In genomic region chr4:102579746-102580145, GRCm38 (mm10) we compare ENCODE assay signal across 24 mouse cellular contexts.
A peak's percentile ranks its signal among the peaks of the same experiment; 100 is the strongest.
DNase-seq lines count a peak whose midpoint lies in the region; ATAC-seq and TF ChIP-seq lines count a peak whose summit lies in the region.
"Had no signal": no experiment of that assay in that cellular context is flagged by ENCODE, and none has a peak within 500 bp of the region (broad histone marks: within the 10 kb centered on the region; RNA-seq: fewer than 3 reads in every experiment).

No protein-coding gene starts in this region.

- no peaks in the 10 kb centered on the region for H3K9me3 ChIP-seq in heart, embryonic 13.5 days
- no peaks in the 10 kb centered on the region for H3K9me3 ChIP-seq in heart, embryonic 12.5 days (replicated peaks)
- H3K9me3 ChIP-seq in liver, postnatal 0 days (ENCODE audit: low read length): no peaks in the 10 kb centered on the region
- H3K9me3 ChIP-seq in midbrain, embryonic 10.5 days (replicated peaks): no peaks in the 10 kb centered on the region
- H3K9me3 ChIP-seq: hindbrain, embryonic 10.5 days; intestine, embryonic 15.5 days; midbrain, embryonic 12.5 days had no signal

- peaks cover 5% of the 10 kb centered on the region; the same call in 1 of the 2 replicates for H3K36me3 ChIP-seq in heart, embryonic 13.5 days
- H3K36me3 ChIP-seq in heart, embryonic 12.5 days: peaks cover 11% of the 10 kb centered on the region; the same call in 1 of the 2 replicates
- peaks cover 16% of the 10 kb centered on the region for H3K36me3 ChIP-seq in spleen, adult 2 months (ENCODE audit: control insufficient read depth, insufficient read depth, low read length)
- H3K36me3 ChIP-seq in liver, postnatal 0 days (replicated peaks; ENCODE audit: insufficient read depth, low read length): peaks cover 9% of the 10 kb centered on the region
- H3K36me3 ChIP-seq in midbrain, embryonic 10.5 days: no peaks in the 10 kb centered on the region
- H3K36me3 ChIP-seq: G1E; hindbrain, embryonic 10.5 days; intestine, embryonic 15.5 days; midbrain, embryonic 12.5 days had no signal

- H3K4me3 ChIP-seq in heart, embryonic 13.5 days: no peak overlapping the region
- H3K4me3 ChIP-seq in heart, embryonic 12.5 days: no peak overlapping the region
- no peak overlapping the region for H3K4me3 ChIP-seq in spleen, adult 2 months (ENCODE audit: extremely low read depth, insufficient read depth, insufficient read length)
- no peak overlapping the region for H3K4me3 ChIP-seq in liver, postnatal 0 days (ENCODE audit: low read depth, low read length)
- H3K4me3 ChIP-seq in midbrain, embryonic 10.5 days: no peak overlapping the region
- H3K4me3 ChIP-seq: hindbrain, embryonic 10.5 days; intestine, embryonic 15.5 days; midbrain, embryonic 12.5 days had no signal

- no peaks in the 10 kb centered on the region for H3K27me3 ChIP-seq in heart, embryonic 13.5 days (replicated peaks)
- no peaks in the 10 kb centered on the region for H3K27me3 ChIP-seq in heart, embryonic 12.5 days (replicated peaks)
- H3K27me3 ChIP-seq in spleen, adult 2 months (ENCODE audit: control insufficient read depth, insufficient read depth, low read length): no peaks in the 10 kb centered on the region
- no peaks in the 10 kb centered on the region for H3K27me3 ChIP-seq in liver, postnatal 0 days (ENCODE audit: insufficient read depth, low read length)
- no peaks in the 10 kb centered on the region for H3K27me3 ChIP-seq in midbrain, embryonic 10.5 days (ENCODE audit: low read depth, poor library complexity, severe bottlenecking)
- H3K27me3 ChIP-seq: CH12.LX; intestine, embryonic 15.5 days; midbrain, embryonic 12.5 days had no signal

- H3K4me2 ChIP-seq in heart, embryonic 13.5 days: no peak overlapping the region
- H3K4me2 ChIP-seq in heart, embryonic 12.5 days: no peak overlapping the region
- H3K4me2 ChIP-seq in liver, postnatal 0 days (ENCODE audit: low read depth, low read length): no peak overlapping the region
- H3K4me2 ChIP-seq: intestine, embryonic 15.5 days; midbrain, embryonic 12.5 days had no signal

- ATAC-seq in heart, embryonic 13.5 days (ENCODE audit: extremely low read depth, insufficient number of reproducible peaks, low FRiP score, low TSS enrichment): no peak
- no peak for ATAC-seq in heart, embryonic 12.5 days (ENCODE audit: insufficient number of reproducible peaks, low FRiP score)
- no peak for ATAC-seq in liver, postnatal 0 days
- ATAC-seq: forebrain, embryonic 14.5 days; hindbrain, embryonic 16.5 days; intestine, embryonic 15.5 days had no signal

- 56% methylated on average over 2 of the region's 2 CpGs for WGBS in heart, embryonic 13.5 days
- WGBS in heart, embryonic 12.5 days: 58% methylated on average over 2 of the region's 2 CpGs
- 29% methylated on average over 2 of the region's 2 CpGs for WGBS in spleen, adult 2 months
- WGBS in liver, postnatal 0 days (ENCODE audit: insufficient replicate concordance): 18% methylated on average over 2 of the region's 2 CpGs
- 82% methylated on average over 2 of the region's 2 CpGs for WGBS in midbrain, embryonic 10.5 days

- H3K9ac ChIP-seq in heart, embryonic 13.5 days: no peak overlapping the region
- H3K9ac ChIP-seq in heart, embryonic 12.5 days: no peak overlapping the region
- H3K9ac ChIP-seq in liver, postnatal 0 days (replicated peaks): no peak overlapping the region
- H3K9ac ChIP-seq: intestine, embryonic 15.5 days; midbrain, embryonic 12.5 days had no signal

- TF ChIP-seq POLR2A in spleen, adult 2 months (IDR thresholded peaks at IDR 0.05; ENCODE audit: low read depth, low read length): no peak

- no peak for DNase-seq in spleen, adult 2 months (ENCODE audit: low read depth in 1 of 2, low spot score in 2 of 2)
- DNase-seq in spleen, postnatal 4 days (ENCODE audit: low spot score in 2 of 2): no peak
- DNase-seq in liver, postnatal 0 days: peak; percentile 8
- DNase-seq in left cerebral cortex, postnatal 10 days (ENCODE audit: extremely low spot score in 1 of 2, low spot score in 2 of 2): no peak
- DNase-seq in midbrain, embryonic 10.5 days (ENCODE audit: low spot score): no peak
- no peak for DNase-seq in adrenal gland, postnatal 36 days
- DNase-seq: adrenal gland, adult 8-10 months; cerebellum, adult 8-10 months; cerebellum, postnatal 36 days; gastrocnemius, postnatal 14 days; heart, adult 18-20 months; kidney, adult 8-10 months; kidney, postnatal 14 days; lung, adult 2 months; thymus, postnatal 14 days had no signal

- no peak for TF ChIP-seq CTCF in spleen, adult 2 months (IDR thresholded peaks at IDR 0.05; ENCODE audit: extremely low read depth, insufficient read depth, insufficient read length, insufficient replicate concordance)
- TF ChIP-seq CTCF in liver, postnatal 0 days (IDR thresholded peaks at IDR 0.05; ENCODE audit: low read depth): no peak

- no peak for TF ChIP-seq EP300 in liver, postnatal 0 days (IDR thresholded peaks at IDR 0.05; ENCODE audit: low read depth)

- 0 out of 2 replicates have a peak overlapping the region, but pooled peaks have one; percentile 8 for H3K27ac ChIP-seq in heart, embryonic 13.5 days (replicated peaks)
- H3K27ac ChIP-seq in heart, embryonic 12.5 days (ENCODE audit: poor library complexity, severe bottlenecking): no peak overlapping the region
- peak overlapping the region; percentile 4; the same call in 1 of the 2 replicates for H3K27ac ChIP-seq in spleen, adult 2 months (ENCODE audit: insufficient read depth, low read length)
- no peak overlapping the region for H3K27ac ChIP-seq in liver, postnatal 0 days (ENCODE audit: low read depth)
- H3K27ac ChIP-seq in midbrain, embryonic 10.5 days (replicated peaks): no peak overlapping the region
- H3K27ac ChIP-seq: hindbrain, embryonic 10.5 days; intestine, embryonic 15.5 days; midbrain, embryonic 12.5 days had no signal

- H3K4me1 ChIP-seq in heart, embryonic 13.5 days: peaks cover 42% of the 10 kb centered on the region
- peaks cover 32% of the 10 kb centered on the region for H3K4me1 ChIP-seq in heart, embryonic 12.5 days (replicated peaks)
- peaks cover 23% of the 10 kb centered on the region for H3K4me1 ChIP-seq in spleen, adult 2 months (ENCODE audit: control insufficient read depth, insufficient read depth, insufficient read length)
- peaks cover 42% of the 10 kb centered on the region for H3K4me1 ChIP-seq in liver, postnatal 0 days (ENCODE audit: insufficient read depth)
- peaks cover 9% of the 10 kb centered on the region for H3K4me1 ChIP-seq in midbrain, embryonic 10.5 days

- intact Hi-C loops in left cerebral cortex, postnatal 10 days (cut with DNase I): no loop called here

Comparison
In these comparisons a context has a peak if more than half of its experiments do, and no peak if none do; other contexts are left out.
1. H3K27ac ChIP-seq: peak in heart, embryonic 13.5 days (single experiment) and spleen, adult 2 months (single experiment); none in heart, embryonic 12.5 days (single experiment), liver, postnatal 0 days (single experiment) and midbrain, embryonic 10.5 days (single experiment).